Mouse (Mus musculus): ENCODE measurements around the gene Wdr19. TPM values are rescaled to one million over a fixed set of nuclear protein-coding genes. Genes with fewer than 3 reads are reported as not detected.

The Wdr19 gene
- total and polyA plus RNA-seq, 3 experiments: 1.2 to 1.9 (median 1.4) TPM

DNA sequence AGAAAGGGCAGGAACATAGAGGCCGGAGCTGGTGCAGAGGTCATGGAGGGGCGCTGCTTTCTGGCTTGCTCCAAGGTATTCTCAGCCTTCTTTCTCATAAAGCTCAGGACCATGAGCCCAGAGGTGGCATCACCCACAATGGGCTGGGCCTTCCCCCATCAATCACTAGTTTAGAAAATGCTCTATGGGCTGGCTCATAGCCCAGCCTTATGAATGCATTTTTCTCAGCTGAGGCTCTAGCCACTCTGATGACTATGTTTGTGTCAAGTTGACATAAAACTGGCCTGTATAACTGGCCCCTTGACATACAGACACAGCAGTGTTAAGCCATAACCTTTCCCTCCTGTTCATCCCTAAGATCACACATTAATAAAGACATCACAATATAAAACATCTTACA lies 5.2 kb downstream of the Wdr19 start:
- TF ChIP-seq EP300 (IDR thresholded peaks at IDR 0.05; ENCODE audit: insufficient read depth, low read depth, low read length) (no peak), POLR2A (IDR thresholded peaks at IDR 0.05; ENCODE audit: insufficient read depth, low read depth, low read length) (no peak), CTCF (IDR thresholded peaks at IDR 0.05) (no peak)
- WGBS: 83% methylated on average over 2 of the region's 2 CpGs
- intact Hi-C loops (cut with DNase I): no loop called here

DNA sequence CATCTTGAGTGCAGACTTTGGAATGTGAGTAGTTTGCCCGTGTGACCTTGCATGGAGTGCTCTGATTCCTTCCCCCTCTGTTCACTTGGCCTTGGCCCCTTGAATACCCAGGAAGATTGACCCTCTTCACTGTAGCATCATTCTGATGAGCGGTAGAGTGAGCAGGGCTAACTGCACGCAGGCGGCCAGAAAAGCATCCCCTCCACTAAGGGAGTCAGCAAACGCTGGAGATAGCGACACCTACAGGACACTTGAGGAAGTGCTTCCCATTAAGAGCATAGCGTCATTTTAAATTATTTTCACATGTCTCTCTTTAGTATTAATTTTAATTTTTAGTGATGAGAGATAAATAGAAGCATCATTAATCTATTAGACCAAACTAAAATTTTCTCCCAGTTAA lies 13.8 kb downstream of the Wdr19 start:
- TF ChIP-seq CTCF (IDR thresholded peaks at IDR 0.05) (peak; percentile 98), POLR2A (IDR thresholded peaks at IDR 0.05; ENCODE audit: insufficient read depth, low read depth, low read length) (no peak), EP300 (IDR thresholded peaks at IDR 0.05; ENCODE audit: insufficient read depth, low read depth, low read length) (peak; percentile 64; the same call in 1 of the 2 replicates)
- Histone ChIP-seq H3K9ac (ENCODE audit: low read depth, low read length) (no peak overlapping the region), H3K4me1 (ENCODE audit: control insufficient read depth, insufficient read depth, low read length) (no peaks in the 10 kb centered on the region), H3K4me3 (no peak overlapping the region), H3K27ac (no peak overlapping the region), H3K79me2 (replicated peaks; ENCODE audit: control insufficient read depth, insufficient read depth, low read length) (no peaks in the 10 kb centered on the region), H3K36me3 (ENCODE audit: control insufficient read depth, insufficient read depth, low read length) (no peaks in the 10 kb centered on the region), H3K27me3 (ENCODE audit: control insufficient read depth, insufficient read depth, low read length) (no peaks in the 10 kb centered on the region)
- WGBS: 25% methylated on average over 7 of the region's 7 CpGs
- intact Hi-C loops (cut with DNase I): loop anchor here (1.0 to 10.0 kb wide), 4 partner anchors 56 to 329 kb away; no protein-coding TSS in a partner anchor
- DNase-seq: peak; percentile 21 to 46

More for the DNA sequence above, 5.2 kb downstream of the Wdr19 start:
- Histone ChIP-seq H3K27ac (no peak overlapping the region), H3K9ac (ENCODE audit: low read depth, low read length) (no peak overlapping the region), H3K4me3 (no peak overlapping the region), H3K79me2 (replicated peaks; ENCODE audit: control insufficient read depth, insufficient read depth, low read length) (no peaks in the 10 kb centered on the region), H3K36me3 (ENCODE audit: control insufficient read depth, insufficient read depth, low read length) (no peaks in the 10 kb centered on the region), H3K4me1 (ENCODE audit: control insufficient read depth, insufficient read depth, low read length) (no peaks in the 10 kb centered on the region), H3K27me3 (ENCODE audit: control insufficient read depth, insufficient read depth, low read length) (no peaks in the 10 kb centered on the region)
- no peak for DNase-seq

DNA sequence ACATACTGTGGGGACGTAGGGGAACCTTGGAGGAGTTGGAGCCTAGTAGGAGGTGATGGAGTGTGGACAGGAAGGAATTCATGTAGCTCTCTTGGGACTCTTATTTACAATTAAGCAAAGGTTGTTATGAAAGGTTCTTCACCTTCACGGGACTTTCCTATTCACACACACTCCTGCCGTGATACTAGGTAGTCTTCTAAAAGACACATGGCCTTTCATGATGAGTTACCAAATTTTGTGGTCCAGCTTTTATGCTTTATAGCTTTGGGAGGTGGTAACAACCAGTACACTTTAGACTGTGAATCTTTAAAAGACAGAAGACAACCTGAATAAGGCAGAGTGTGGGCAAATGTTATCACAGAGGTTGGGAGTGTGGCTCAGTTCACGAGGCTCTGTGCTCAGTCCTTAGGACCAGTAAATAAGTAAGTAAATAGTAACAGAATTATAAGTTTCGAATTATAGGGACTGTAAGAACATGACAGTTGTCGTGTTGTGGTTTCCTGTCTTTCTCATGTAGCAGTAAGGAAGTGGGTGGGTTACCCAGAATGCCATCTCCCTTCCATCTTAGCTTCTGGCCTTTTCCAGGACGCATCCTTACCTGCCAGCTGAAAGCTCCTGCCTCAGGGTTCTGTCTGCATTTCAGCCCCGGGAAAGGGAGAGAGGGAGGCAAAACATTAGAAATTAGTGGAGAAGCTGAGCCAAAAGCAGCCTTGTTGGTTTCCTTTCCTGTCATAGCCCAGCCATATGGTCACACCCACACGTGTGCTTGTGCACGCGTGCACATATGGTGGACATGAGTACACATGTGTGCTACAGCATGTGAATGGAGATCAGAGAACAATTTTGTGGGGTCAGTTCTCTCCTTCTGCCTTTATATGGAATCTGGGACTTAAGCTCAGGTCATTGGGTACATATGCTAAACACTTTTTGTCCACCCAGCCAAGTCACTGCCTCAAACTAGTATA lies 18.1 kb downstream of the Wdr19 start:
- no peaks in the 10 kb centered on the region for H3K36me3 ChIP-seq (ENCODE audit: control insufficient read depth, insufficient read depth, low read length)
- H3K4me1 ChIP-seq (ENCODE audit: control insufficient read depth, insufficient read depth, low read length): no peaks in the 10 kb centered on the region
- no peak overlapping the region for H3K9ac ChIP-seq (ENCODE audit: low read depth, low read length)
- intact Hi-C loops (cut with DNase I): loop anchor here (10.0 kb wide), 1 partner anchor 333 kb away; no protein-coding TSS in a partner anchor
- no peaks in the 10 kb centered on the region for H3K27me3 ChIP-seq (ENCODE audit: control insufficient read depth, insufficient read depth, low read length)
- DNase-seq: no peak
- TF ChIP-seq CTCF (IDR thresholded peaks at IDR 0.05) (no peak), POLR2A (IDR thresholded peaks at IDR 0.05; ENCODE audit: insufficient read depth, low read depth, low read length) (no peak), EP300 (IDR thresholded peaks at IDR 0.05; ENCODE audit: insufficient read depth, low read depth, low read length) (no peak)
- no peak overlapping the region for H3K4me3 ChIP-seq
- WGBS: 78% methylated on average over 11 of the region's 11 CpGs
- H3K79me2 ChIP-seq (replicated peaks; ENCODE audit: control insufficient read depth, insufficient read depth, low read length): no peaks in the 10 kb centered on the region
- H3K27ac ChIP-seq: no peak overlapping the region

GRCm38 (mm10) chr5:65221037-65221436 lies 21.5 kb downstream of the Wdr19 start:
- no peaks in the 10 kb centered on the region for H3K4me1 ChIP-seq (ENCODE audit: control insufficient read depth, insufficient read depth, low read length)
- 78% methylated on average over 7 of the region's 7 CpGs for WGBS
- intact Hi-C loops (cut with DNase I): no loop called here
- H3K9ac ChIP-seq (ENCODE audit: low read depth, low read length): no peak overlapping the region
- no peak for DNase-seq
- no peak overlapping the region for H3K4me3 ChIP-seq
- H3K36me3 ChIP-seq (ENCODE audit: control insufficient read depth, insufficient read depth, low read length): no peaks in the 10 kb centered on the region
- TF ChIP-seq CTCF (IDR thresholded peaks at IDR 0.05): no peak
- no peak for TF ChIP-seq EP300 (IDR thresholded peaks at IDR 0.05; ENCODE audit: insufficient read depth, low read depth, low read length)
- TF ChIP-seq POLR2A (IDR thresholded peaks at IDR 0.05; ENCODE audit: insufficient read depth, low read depth, low read length): no peak
- no peak overlapping the region for H3K27ac ChIP-seq
- H3K27me3 ChIP-seq (ENCODE audit: control insufficient read depth, insufficient read depth, low read length): no peaks in the 10 kb centered on the region
- no peaks in the 10 kb centered on the region for H3K79me2 ChIP-seq (replicated peaks; ENCODE audit: control insufficient read depth, insufficient read depth, low read length)

DNA sequence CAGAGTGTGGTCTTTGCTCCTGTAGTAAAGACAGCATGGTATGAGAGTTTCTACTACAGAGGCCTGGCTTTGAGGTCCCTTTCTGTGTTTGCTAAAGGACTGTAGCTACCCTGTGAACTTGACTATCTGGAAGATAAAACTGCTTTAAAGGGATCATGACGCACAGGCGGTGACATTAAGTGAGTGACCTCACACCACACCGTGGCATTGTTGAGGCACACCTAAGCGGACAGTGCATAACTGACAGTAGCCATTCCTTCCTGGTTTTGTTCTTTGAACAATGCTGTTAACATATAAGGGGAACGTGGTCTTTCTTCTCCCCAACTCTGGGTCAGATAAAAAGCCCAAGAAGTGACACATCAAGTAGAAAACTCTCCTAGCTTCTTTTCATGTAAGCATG lies 24.6 kb downstream of the Wdr19 start:
- TF ChIP-seq EP300 (IDR thresholded peaks at IDR 0.05; ENCODE audit: insufficient read depth, low read depth, low read length) (no peak), POLR2A (IDR thresholded peaks at IDR 0.05; ENCODE audit: insufficient read depth, low read depth, low read length) (no peak), CTCF (IDR thresholded peaks at IDR 0.05) (no peak)
- Histone ChIP-seq H3K36me3 (ENCODE audit: control insufficient read depth, insufficient read depth, low read length) (no peaks in the 10 kb centered on the region), H3K27ac (no peak overlapping the region), H3K4me3 (no peak overlapping the region), H3K79me2 (replicated peaks; ENCODE audit: control insufficient read depth, insufficient read depth, low read length) (no peaks in the 10 kb centered on the region), H3K9ac (ENCODE audit: low read depth, low read length) (no peak overlapping the region), H3K4me1 (ENCODE audit: control insufficient read depth, insufficient read depth, low read length) (no peaks in the 10 kb centered on the region), H3K27me3 (ENCODE audit: control insufficient read depth, insufficient read depth, low read length) (no peaks in the 10 kb centered on the region)
- intact Hi-C loops (cut with DNase I): no loop called here
- 54% methylated on average over 5 of the region's 5 CpGs for WGBS
- no peak for DNase-seq

Measured in heart, adult 2 months (tissue).